Mouse (Mus musculus): ENCODE data around the gene March9.
A peak's percentile ranks its signal among the peaks of the same experiment; 100 is the strongest.
"Not testable (repeated sequence)": the region's sequence is repeated elsewhere in the genome, so short reads cannot be mapped to it uniquely, and the experiment has no call there.

The March9 gene

DNA sequence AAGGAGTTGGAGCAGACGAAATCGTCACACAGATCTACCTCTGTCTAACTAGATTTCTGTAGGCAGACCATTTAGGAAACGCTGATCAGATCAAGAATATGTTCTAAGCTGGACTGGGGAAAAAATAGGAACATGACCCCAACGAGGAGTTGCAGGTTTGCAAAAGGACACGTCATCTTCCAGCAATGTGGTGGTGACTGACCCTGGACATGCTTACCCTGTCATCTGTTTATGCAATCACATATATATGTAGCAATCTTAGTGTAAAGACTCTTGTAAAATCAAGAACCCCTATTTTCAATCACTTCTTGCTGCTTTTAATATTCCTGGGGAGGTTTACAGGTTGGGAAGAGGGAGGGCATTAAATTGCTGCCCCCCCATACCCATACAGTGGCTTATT lies 2.5 kb upstream of the March9 start:
- DNase-seq: no peak

DNA sequence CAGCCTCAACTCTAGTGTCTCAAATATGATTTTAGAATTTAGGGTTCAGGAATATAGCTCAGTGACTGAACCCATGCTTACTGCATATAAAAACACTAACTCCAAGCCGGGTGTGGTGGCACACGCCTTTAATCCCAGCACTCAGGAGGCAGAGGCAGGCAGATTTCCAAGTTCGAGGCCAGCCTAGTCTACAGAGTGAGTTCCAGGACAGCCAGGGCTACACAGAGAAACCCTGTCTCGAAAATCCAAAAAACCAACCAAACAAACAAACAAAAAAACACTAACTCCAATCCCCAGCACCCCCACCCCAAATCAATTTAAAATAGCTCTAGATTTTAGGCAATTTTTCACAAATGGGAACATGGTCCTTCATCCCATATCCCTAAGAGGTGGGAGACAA lies 2.1 kb upstream of the March9 start:
- not testable (repeated sequence) for DNase-seq

DNA sequence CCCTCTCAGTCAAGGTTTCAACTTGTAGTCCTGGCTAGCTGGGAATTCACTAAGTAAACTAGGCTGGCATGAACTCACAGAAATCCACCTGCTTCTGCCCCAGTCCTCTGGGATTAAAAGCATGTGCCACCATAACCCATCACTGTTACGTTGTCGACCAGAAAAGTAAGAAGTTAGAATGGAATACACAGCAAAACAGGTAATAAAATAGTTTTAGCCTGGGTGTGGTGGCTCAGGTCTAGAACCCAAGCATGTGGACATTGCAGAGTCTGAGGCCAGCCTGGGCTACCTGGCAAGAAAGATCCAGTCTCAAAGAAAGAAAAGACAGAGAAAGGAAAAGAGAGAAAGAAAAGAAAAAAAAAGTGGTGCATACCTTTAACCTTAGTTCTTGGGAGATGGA lies 1.5 kb upstream of the March9 start:
- DNase-seq: no peak

DNA sequence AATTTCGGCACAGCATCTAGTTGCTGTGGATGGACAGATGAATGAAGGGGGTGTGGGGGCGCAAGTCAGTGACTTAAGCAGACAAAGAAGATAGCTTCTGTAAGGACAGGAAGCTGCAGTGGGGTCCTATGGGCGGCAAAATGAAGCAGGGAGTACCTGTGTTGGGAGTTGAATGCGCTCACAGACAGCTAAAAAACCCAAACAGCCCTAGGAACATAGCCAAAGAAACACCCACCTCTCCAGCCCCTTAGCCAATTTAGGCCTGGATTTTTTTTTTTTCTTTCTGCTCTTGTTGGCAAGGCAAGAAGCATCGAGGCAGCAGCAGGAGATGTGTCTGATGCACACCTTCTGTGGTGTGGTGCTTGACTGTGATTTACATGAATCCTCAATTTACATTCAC lies 1.1 kb upstream of the March9 start:
- DNase-seq: no peak

DNA sequence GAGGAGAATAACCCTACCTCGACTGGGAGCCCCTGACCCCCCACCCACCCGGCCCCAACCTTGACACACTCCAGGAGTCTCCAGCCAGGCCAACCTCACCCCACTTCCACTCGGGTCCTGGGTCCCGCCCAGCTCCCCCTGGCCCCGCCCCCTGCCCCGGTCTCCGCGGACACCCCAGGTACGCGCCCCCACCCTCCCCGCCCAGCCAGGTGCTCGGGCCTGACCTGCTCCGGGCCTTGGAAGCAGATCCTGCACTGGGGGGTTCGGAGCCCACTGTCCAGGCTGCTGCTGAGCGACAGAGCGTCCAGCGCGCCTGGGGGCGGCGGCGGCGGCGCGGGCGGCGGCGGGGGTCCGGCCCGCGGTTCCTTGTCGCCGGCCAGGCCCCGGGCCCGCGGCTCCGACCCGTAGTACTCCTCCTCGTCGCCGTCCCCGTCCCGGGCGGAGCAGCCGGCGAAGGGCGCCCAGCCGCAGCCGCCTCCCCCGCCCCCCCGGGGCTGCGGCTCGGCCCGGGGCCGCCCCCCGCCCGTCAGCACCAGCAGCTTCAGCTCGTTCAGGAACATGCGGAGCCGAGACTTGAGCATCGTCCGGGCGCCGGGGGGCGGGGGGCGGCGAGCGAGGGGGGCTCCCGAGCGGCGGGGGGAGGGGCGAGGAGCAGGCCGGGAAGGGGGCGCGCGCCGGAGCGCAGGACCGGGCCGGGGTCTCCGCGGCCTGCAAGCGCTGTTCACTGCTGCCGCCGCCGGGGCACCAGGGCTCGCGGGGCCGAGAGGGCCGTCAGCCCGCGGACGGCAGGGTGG lies 613 bp downstream of the March9 start:
- peak; percentile 41 to 60 for DNase-seq

DNA sequence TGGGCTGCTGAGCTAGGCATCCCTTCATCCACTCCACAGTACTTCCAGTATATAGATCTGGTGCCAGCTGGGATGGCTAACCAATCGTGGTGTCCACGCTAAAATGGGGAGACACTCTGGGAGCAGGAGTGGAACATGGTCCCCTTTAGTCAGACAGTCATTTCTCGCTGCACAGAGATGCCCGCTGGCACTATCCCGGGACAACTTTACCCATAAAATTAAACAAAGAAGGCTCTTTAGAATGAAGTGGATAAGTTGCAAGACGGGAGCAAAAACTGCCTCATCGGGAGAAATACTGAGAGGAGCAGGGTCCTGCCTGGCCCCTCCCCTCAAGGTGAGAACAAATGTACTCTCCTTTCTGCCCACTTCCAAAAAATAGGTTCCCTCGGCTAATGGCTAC lies 1.3 kb downstream of the March9 start:
- peak in 1 of 2 experiments; percentile 35 for DNase-seq

DNA sequence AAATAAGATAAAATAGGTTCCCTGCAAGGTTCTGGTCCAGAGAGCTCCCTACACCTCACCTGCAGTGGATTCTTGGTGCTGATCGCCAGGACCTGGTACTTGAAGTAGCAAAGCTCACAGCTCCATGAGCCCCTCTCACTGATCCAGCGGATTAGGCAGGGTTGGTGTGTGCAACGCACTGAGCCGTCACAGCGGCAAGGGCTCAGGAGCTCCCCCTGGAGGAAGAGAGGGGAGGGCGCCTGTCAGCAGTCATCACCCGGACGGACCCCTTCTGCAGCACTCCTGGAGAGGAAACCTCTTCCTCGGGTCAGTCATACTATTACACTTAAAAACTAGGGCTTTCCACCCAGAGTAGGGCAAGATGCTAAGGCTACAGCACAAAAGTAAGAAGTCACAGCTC lies 1.8 kb downstream of the March9 start:
- DNase-seq: peak; percentile 79 to 85

DNA sequence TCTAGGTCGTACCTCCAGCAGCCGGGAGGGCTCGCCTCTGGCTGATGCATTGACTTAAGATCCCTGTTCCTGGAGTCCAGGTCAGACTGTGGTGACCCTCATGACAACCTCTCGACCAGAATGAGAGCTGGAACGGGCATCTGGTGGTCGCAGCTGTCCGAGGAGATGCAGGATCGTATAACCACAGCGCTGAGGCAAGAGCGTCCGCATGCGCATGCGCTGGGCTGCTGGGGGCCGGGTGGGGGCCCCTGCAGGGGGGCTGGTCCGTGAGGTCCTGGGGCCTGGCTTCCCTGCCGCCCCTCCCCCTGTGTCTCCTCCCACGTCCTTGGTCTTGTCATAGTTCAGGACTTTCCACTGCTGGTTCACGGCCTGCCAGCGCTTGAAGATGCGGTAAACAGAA lies 3.5 kb downstream of the March9 start:
- DNase-seq: no peak

DNA sequence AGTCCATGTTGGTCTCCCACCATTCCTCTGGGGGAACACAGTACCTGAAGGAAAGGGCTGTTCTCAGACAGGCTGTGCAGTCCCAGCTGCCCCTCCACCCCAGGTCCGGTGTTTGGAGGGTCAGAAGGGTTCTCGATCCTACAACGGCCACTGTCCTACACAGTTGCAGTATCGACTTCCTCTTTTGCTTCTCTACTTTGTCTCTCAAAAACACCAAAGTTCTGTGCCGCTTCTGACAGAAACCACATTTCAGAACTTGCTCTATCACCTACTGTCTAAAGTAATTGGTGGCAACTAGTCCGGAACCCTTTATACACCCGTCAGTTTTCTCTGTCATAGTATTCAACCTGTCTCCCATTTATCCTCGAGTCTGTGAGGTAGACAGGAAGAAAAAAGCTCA lies 4.6 kb downstream of the March9 start:
- DNase-seq: no peak

DNA sequence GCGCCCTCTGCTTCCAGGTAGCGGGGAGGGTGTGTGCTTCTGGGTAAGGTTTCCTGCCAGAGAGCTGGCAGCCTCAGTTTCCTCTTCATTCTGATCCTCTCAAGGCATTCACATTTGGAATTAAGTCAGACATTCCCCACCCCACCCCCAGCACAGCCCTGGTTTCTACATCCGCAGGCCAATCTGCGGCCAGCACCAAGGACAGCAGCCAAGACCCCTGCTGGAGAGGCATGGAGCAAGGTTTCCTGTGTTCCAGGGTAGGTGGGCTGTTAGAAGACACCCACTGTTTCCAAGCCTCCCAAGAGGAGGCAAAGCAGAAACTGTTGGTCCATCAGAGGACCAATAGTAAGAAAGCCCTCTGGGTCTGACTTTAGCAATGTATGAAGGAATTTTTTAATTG lies 5.3 kb downstream of the March9 start:
- DNase-seq: no peak

DNA sequence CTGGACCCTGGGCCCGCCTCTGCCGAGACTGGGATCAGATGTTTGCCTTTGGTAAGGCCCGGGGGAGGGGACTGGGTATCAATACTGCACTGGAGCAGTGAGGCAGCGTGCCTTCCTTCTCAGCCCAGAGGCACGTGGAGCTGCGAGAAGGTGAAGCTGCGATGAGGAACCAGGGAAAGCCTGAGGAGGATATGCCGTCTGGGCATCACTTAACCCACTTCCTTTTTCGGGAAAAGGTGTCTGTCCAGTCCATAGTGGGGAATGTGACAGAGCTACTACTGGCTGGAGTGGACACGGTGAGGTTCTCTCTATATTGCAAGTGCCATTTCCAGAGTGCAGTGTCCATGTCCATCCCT lies 9.9 kb downstream of the March9 start:
- DNase-seq: no peak

DNA sequence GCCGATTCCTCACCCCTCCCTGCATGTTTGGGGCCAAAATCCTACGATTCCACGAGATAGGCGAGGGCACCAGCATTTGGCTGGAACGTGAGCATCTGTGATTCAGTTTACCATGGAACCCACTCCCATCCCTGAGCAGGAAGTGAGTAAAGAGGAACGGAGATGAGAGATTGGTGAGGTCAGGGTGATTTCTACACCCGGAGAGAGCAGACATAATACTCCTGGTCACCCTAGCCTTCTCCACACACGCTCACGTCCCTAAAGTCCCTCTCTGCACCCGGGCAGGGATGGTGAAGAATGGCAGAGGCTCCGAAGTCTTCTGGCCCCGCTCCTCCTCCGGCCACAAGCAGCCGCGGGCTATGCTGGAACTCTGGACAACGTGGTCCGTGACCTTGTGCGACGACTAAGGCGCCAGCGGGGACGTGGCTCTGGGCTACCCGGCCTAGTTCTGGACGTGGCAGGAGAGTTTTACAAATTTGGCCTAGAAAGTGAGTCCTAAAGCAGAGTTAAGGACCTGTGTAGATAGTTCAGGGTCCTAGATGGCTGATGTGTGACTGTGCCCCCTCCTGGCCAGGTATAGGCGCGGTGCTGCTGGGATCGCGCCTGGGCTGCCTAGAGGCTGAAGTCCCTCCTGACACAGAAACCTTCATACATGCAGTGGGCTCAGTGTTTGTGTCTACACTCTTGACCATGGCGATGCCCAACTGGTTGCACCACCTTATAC lies 10.4 kb downstream of the March9 start:
- no peak for DNase-seq

DNA sequence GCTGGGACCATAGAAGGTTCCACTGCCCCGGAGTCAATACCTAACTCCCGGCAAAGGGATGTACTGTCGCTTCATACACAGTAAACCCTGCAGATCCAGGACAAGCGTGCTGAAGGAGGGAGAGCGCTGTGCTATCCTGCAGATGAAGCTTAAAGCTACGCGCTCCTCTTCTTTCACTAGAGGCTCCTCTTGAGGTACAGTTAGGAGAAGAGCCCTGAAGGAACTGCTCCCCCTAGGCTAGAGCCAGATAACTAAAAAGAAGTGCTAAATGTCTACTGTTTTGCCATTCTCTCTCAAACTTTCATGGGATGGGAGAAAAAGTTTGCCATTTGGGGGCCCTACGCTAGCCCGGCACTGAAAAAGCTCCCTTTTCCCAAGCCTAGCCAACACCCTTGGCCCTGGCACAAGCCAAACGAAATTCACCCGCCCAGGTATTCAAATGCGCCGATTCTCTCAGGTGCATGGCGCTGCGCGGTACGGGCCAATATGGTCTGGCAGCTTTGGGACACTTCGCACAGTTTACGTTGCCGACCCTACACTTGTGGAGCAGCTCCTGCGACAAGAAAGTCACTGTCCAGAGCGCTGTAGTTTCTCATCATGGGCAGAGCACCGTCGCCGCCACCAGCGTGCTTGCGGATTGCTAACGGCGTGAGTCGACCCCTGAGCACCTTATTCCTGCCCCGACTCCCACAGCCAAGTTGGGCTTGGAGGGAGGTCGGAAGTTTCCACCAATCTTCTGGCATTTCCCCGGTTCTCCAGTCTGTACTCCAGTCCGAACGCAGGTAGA lies 11.2 kb downstream of the March9 start:
- DNase-seq: no peak

DNA sequence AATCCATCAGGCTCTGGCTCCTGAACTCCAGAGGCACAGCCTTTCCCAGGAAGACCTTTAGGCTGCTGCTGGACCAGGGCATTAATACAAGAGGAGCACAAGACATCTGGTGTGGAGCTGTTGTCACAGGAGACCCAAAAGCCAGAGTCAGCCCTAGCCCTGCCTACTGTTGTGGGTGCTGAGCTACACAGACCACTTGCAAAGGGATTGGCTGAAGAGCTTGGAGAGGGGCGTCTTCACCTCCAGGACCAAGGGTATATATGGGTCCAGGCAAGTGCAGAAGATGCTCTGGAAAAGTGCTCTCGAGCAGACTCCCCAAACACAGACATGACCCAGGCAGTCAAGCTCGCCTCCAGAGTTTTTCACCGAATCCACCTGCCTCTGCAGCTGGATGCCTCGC lies 12.0 kb downstream of the March9 start, which contains the start of gene Cyp27b1:
Cyp27b1 (plus strand) TSS at position 297 of the 400 bp plus-strand sequence.
- no peak for DNase-seq

DNA sequence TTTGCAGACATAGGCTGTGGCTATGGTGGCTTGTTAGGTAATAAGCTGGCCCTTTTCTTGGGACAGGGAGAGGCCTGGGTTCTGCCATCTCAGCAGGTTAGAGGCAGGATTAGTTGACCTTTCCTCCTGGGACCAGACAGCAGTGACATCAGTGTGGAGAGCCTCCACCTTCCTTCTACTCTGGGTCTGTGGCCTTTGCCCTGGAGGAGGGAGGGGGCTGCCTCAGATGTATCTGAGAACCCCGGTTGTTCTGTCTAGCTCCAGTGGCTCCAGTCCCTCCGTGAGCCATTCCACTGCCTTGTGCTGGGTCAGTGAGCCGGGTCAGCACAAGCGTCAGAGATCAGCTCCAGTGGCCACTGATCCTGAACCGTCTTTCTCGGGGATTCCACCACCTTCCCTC lies 16.8 kb downstream of the March9 start:
- no peak for DNase-seq

DNA sequence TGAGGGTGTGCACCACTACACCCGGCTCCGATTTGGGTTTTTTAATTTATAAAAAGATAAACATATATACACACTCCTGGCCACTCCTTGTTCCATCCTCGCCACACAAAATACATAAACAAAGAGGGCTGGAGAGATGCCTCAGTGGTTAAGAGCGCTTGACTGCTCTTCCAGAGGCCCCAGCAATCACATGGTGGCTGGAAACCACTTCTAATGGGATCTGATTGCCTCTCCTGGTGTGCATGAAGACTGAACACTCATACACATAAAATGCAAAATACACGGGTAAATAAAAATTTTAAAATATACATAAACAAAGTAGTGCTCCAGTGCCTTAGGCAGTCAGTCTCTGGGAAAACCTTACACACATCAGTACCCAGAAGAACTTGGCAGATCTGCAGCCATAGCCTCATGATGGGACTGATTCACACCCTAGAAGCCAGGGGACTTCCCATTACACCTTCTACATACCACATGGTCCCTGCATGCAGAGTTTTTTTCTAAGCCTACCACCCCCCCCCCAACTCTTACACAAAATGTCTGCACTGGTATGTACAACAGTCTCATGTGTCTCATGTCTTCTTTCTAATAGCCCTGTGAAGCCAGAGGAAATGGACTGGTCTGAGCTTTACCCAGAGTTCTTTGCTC lies 17.4 kb downstream of the March9 start:
- no peak for DNase-seq

DNA sequence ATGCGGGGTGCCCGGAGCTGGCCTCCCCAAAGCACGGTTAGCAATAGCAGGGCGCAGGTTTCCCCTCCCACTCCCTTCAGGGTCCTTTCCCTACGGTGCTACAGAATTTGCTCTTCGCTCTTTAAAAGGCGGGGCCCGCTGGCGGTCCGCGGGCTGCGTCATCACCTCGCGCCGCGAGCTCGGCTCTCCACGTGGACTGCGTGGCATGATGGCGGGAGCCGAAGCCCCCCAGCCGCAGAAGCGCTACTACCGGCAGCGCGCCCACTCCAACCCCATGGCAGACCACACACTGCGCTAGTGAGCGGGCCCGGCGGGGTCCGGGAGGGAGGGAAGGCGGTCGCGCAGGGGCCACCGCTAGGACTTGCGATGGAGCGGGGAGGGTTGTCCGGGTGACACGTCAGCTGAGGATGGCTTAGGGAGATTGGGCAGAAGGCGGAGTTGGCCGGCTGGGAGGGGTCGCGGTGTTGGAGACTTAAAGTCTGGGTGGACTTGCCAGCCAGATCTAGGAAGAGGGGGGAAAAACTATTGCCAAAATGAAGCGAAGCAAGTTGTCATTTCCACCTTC lies 18.1 kb downstream of the March9 start:
- peak; percentile 82 to 92 for DNase-seq

DNA sequence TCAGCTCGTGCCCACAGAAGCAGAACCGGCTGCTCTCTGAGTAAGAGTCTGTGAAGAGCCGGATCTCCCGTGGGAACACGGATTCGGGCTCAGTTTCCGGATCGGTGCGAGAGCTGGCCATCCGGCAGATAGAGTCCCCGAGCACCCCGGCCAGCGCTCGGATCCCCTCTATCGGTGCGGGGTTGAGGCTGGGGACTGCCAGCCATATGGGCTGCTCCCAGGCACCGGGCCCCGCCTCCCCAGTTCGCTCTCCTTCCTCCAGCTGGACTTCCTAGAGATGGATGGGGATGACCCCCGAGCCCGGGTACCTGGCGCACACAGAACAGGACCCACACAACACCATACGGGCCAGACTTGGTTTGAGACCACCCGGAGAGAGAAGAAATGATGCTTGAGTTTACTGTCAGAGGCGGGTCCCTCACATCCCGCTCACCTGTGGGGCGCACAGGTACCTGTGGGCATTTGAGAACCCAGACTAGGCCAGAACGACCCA lies 18.7 kb downstream of the March9 start, which contains the start of the genes Mettl1 and Eef1akmt3:
Mettl1 (plus strand) TSS at position 141 of the 493 bp plus-strand sequence.
Eef1akmt3 (minus strand) TSS at position 240 of the 493 bp plus-strand sequence.
- peak in 1 of 2 experiments; percentile 49 for DNase-seq

DNA sequence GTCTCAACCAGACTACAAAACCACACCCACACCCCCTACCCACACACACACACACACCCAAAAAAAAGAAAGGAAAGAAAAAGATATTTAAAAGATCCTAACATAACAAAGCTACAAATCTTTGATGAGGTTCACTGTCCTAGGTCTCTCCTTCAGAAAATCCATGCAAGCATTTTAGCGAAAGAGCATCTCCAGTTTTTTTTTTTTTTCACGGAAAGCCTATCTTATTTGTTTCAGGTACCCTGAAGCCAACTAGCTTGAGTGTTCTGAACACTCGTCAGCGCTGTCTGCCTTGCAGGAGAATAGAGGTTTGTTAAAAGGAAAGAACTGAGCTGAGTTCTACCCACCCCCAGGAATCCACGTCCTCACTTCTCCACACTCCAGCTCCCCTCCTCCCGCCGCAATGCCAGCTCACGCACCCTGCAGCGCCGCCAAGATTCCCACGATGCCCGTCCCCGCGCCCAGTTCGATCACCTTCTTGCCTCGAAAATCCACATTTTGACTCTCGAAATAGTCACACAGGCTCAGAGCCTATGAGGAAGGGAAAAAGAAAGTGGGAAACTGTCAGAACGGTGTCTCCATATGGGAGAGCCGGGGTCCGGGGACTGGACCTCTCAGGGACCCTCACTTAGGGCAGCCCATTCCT lies 19.3 kb downstream of the March9 start:
- DNase-seq: peak; percentile 34 to 38

DNA sequence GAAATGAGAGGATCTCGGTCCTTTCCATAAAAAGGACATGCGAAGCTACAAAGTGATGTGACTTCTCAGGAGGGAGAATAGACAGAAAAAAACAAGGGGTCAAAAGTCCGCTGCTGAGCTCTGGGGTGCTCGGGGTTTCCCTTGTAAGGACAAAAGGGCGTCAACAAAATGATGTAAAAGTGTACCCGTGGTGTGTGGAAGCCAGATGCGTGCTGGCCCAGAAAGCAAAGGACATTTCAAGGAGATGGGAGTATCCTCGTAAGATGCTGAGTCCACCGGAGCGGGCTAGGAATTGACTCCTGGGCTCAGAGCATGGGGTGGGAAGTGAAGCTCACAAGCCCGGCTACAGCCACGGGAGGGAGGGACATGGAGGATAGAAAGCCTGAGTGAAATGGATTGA lies 22.3 kb downstream of the March9 start:
- no peak for DNase-seq

DNA sequence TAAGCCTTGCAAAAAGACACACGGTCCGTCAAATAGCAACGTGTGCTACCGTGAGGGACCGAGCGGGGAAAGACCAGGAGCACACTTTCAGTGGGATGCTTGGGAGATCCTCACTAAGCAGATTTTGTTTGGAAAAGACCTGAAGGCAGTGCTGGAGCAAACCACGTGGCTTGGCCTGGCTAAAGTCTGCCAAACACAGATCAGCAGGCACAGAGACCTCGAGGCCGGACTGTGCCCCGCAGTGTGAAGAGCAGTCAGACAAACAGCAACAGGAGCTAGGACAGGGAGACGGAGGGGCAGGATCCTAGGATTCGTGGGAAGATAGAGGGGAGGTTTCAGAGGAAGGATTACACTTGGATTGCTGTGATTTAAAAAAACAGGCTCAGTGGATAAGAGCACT lies 23.7 kb downstream of the March9 start:
- DNase-seq: no peak

DNA sequence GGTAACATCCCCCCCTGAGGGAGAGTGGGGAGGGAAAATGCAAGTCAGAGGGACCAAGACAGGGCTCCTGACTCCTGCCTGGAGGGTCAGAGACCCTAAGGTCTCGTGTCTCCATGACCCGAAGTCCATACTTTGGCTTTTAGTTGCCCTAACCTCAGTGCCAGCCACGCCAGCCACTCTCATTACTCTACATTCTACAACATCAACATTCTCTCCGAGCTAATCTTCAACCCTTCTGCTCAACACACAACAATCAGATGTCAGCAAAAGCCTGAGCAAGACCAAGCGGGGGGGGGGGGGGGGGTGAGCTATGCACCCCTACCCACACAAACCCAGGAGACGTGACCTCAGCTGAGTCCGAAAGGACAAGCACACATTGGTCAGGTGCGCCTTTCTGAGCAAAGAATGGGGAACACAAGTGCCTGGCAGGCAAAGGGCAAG lies 26.7 kb downstream of the March9 start:
- no peak for DNase-seq

All from cerebellum, adult 18-20 months (tissue).